8 mouse cellular contexts compared by ENCODE assay signal in the genomic region with DNA sequence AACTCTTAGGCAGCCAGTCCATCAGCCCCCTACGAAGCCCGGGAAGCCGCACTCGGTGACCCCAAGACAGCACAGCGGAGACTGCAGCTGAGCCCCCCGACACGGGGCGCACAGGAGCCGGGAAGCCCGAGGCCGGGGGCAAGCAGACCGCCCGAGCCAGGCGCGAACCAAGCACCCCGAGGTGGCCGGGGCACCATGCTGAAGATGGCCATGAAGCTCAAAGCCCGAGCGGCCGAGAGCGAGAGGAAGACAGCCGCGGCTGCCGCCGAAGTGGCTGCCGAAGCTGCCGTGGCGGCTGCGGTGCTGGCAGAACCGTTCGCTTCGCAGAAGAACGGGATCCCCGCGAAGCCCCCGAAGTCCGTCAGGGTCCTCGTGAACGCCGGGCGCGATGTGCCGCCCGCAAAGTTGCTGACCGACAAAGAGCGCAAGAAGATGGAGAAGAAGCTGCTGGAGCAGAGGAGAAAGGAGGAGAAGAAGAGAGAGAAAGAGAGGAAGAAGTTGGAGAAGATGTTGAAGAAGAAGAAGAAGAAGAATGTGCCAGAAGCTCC. TPM values are rescaled to one million over a fixed set of nuclear protein-coding genes. Genes with fewer than 3 reads are reported as not detected.
A peak's percentile ranks its signal among the peaks of the same experiment; 100 is the strongest.
DNase-seq lines count a peak whose midpoint lies in the region; ATAC-seq and TF ChIP-seq lines count a peak whose summit lies in the region.

No protein-coding gene starts in this region.

- H3K9ac ChIP-seq in hindbrain, embryonic 13.5 days = peak overlapping the region; percentile 100
- H3K9ac ChIP-seq in midbrain, embryonic 14.5 days (replicated peaks; ENCODE audit: low read length) = 0 out of 2 replicates have a peak overlapping the region, but pooled peaks have one; percentile 20

- peak overlapping the region; percentile 39 for H3K4me3 ChIP-seq in cerebellum, adult 2 months (replicated peaks; ENCODE audit: insufficient read depth, low read depth, low read length)
- peak overlapping the region; percentile 98 for H3K4me3 ChIP-seq in hindbrain, embryonic 13.5 days
- peak overlapping the region; percentile 96 for H3K4me3 ChIP-seq in midbrain, embryonic 14.5 days (replicated peaks; ENCODE audit: low read depth, low read length)

- DNase-seq in cerebellum, adult 2 months = peak in 1 of 2 experiments; percentile 39
- no peak for DNase-seq in cerebellum, postnatal 4 days (ENCODE audit: low spot score in 2 of 2)
- peak; percentile 21 for DNase-seq in retina, postnatal 1 day
- no peak for DNase-seq in retina, embryonic 14.5 days (ENCODE audit: low spot score)
- no peak for DNase-seq in midbrain, embryonic 14.5 days
- DNase-seq in urinary bladder, adult 2 months (ENCODE audit: low spot score) = no peak
- DNase-seq in ovary, adult 18-20 months (ENCODE audit: low spot score) = no peak

- H3K27me3 ChIP-seq in cerebellum, adult 2 months (ENCODE audit: control insufficient read depth, insufficient read depth, low read length) = no peaks in the 10 kb centered on the region
- H3K27me3 ChIP-seq in hindbrain, embryonic 13.5 days = no peaks in the 10 kb centered on the region
- no peaks in the 10 kb centered on the region for H3K27me3 ChIP-seq in midbrain, embryonic 14.5 days (ENCODE audit: control insufficient read depth, insufficient read depth, low read length)

- no peak for ATAC-seq in hindbrain, embryonic 13.5 days (ENCODE audit: low FRiP score)
- ATAC-seq in midbrain, embryonic 14.5 days (ENCODE audit: low FRiP score, low TSS enrichment) = no peak

- H3K4me2 ChIP-seq in hindbrain, embryonic 13.5 days = peak overlapping the region; percentile 69
- peak overlapping the region; percentile 64 for H3K4me2 ChIP-seq in midbrain, embryonic 14.5 days (ENCODE audit: low read length)

- TF ChIP-seq POLR2A in cerebellum, adult 2 months (IDR thresholded peaks at IDR 0.05; ENCODE audit: borderline replicate concordance, insufficient read depth, low read length) = no peak

- H3K4me1 ChIP-seq in cerebellum, adult 2 months (ENCODE audit: control insufficient read depth, insufficient read depth, low read length) = 0 out of 2 replicates have a peak, but pooled peaks cover 3% of the 10 kb centered on the region
- H3K4me1 ChIP-seq in hindbrain, embryonic 13.5 days (replicated peaks) = peaks cover 32% of the 10 kb centered on the region
- peaks cover 21% of the 10 kb centered on the region for H3K4me1 ChIP-seq in midbrain, embryonic 14.5 days (ENCODE audit: control insufficient read depth, insufficient read depth, low read length)

- no peak overlapping the region for H3K27ac ChIP-seq in cerebellum, adult 2 months (ENCODE audit: insufficient read depth, low read length)
- H3K27ac ChIP-seq in hindbrain, embryonic 13.5 days = peak overlapping the region; percentile 99
- peak overlapping the region; percentile 99 for H3K27ac ChIP-seq in midbrain, embryonic 14.5 days (replicated peaks; ENCODE audit: low read depth, low read length)

- H3K9me3 ChIP-seq in hindbrain, embryonic 13.5 days = no peaks in the 10 kb centered on the region
- no peaks in the 10 kb centered on the region for H3K9me3 ChIP-seq in midbrain, embryonic 14.5 days (ENCODE audit: control insufficient read depth, low read length)

- 44% methylated on average over 46 of the region's 46 CpGs for WGBS in cerebellum, adult 2 months
- WGBS in hindbrain, embryonic 13.5 days = 46% methylated on average over 46 of the region's 46 CpGs
- WGBS in midbrain, embryonic 14.5 days = 50% methylated on average over 46 of the region's 46 CpGs

- no peaks in the 10 kb centered on the region for H3K36me3 ChIP-seq in hindbrain, embryonic 13.5 days
- H3K36me3 ChIP-seq in midbrain, embryonic 14.5 days (ENCODE audit: control insufficient read depth, insufficient read depth, low read length) = no peaks in the 10 kb centered on the region

- TF ChIP-seq CTCF in cerebellum, adult 2 months (IDR thresholded peaks at IDR 0.05; ENCODE audit: borderline replicate concordance, insufficient read depth, low read depth, low read length) = no peak

RNA-seq across cellular contexts. Expression of a gene that starts 18.1 kb away (rescaled TPM):
- polyA plus RNA-seq in cerebellum, adult 2 months (2012; rRNA removed) = 0.06 and 0.07 TPM in 2 replicates
- 13.1 and 13.9 TPM in 2 replicates for polyA plus RNA-seq in hindbrain, embryonic 13.5 days (2015; fragmentation: Nextera tagmentation; extraction: Ambion mirVana)
- 6.4 and 7.5 TPM in 2 replicates for polyA plus RNA-seq in midbrain, embryonic 14.5 days (2014; fragmentation: Nextera tagmentation; extraction: Ambion mirVana)
- 0.09 TPM in 1 of 2 replicates, not detected in the other for polyA plus RNA-seq in urinary bladder, adult 2 months (2012; rRNA removed)

RNA-seq across cellular contexts. Expression of a gene that starts 44.3 kb away (rescaled TPM):
- 2,758 and 2,923 TPM in 2 replicates for polyA plus RNA-seq in cerebellum, adult 2 months (2012; rRNA removed)
- 1,452 and 1,516 TPM in 2 replicates for polyA plus RNA-seq in hindbrain, embryonic 13.5 days (2015; fragmentation: Nextera tagmentation; extraction: Ambion mirVana)
- 1,446 and 1,495 TPM in 2 replicates for polyA plus RNA-seq in midbrain, embryonic 14.5 days (2014; fragmentation: Nextera tagmentation; extraction: Ambion mirVana)
- polyA plus RNA-seq in urinary bladder, adult 2 months (2012; rRNA removed) = 1,052 and 1,187 TPM in 2 replicates

Comparison
In these comparisons a context has a peak if more than half of its experiments do, and no peak if none do; other contexts are left out.
1. H3K4me3 ChIP-seq: peak in every context shown above with its lines; median percentile 98 in hindbrain, embryonic 13.5 days; 96 in midbrain, embryonic 14.5 days; 39 in cerebellum, adult 2 months.